Mouse (Mus musculus) cerebellum, postnatal 25 days (tissue): Measurements from ENCODE around the gene Emx2.
A peak's percentile ranks its signal among the peaks of the same experiment; 100 is the strongest.

Experiments used
- DNase-seq, 2 experiments: peaks; one replicate each; pipeline ENCODE4 v3.0.0; 2021; ENCODE audit warnings: mixed read lengths in 2 of 2

Gene Emx2

DNA sequence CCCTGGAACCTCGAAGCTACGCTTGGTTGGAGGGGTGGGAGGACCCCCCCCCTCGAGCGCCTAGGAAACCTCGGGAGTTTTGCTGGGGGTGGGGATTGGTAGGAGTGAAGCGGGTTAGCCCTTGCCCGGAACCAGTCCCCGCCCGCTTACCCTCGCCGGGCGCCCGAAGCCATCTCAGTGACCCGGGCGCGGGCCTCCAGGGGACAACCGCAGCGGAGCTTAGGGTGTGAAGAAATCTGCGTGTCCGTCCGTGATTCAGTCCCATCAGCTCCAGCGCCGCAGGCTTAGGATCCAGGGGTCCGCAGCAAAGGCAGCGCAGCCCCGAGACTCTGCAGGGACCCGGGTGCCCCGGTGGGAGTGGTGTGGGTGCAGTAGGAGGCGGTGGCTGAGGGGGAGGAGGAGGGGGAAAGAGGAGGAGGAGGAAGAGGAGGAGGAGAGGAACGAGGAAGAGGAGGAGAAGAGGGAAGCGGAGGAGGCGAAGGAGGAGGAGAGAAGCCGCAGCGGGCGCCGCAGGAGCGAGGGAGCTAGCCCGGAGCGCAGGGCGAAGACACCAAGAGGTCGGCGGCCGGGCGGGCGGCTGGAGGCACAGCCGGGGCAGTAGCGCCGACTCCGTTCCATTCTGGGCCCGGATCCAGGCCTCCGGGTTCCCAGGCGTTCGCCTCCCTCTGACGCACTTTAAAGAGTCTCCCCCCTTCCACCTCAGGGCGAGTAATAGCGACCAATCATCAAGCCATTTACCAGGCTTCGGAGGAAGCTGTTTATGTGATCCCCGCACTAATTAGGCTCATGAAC lies at the start of gene Emx2:
TSS of gene Emx2 (plus strand) at position 422 of the 792 bp plus-strand sequence.
- peak; percentile 12 to 42 for DNase-seq

DNA sequence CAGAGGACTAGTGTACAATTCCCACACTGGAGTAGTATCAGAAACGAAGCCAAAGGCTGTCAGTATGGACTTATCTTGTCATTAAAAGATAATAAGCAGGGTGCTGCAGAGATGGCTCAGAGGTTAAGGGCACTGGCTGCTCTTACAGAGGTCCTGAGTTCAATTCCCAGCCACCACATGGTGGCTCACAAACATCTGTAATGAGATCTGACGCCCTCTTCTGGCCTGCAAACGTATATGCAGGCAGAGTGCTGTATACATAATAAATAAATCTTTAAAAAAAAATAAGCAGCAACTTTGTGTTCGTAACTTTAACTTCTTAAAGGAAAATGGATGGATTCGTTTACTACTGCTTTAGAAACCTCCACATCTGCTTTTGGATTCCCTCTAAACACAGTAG lies 44.0 kb upstream of the Emx2 start:
- DNase-seq: no peak

DNA sequence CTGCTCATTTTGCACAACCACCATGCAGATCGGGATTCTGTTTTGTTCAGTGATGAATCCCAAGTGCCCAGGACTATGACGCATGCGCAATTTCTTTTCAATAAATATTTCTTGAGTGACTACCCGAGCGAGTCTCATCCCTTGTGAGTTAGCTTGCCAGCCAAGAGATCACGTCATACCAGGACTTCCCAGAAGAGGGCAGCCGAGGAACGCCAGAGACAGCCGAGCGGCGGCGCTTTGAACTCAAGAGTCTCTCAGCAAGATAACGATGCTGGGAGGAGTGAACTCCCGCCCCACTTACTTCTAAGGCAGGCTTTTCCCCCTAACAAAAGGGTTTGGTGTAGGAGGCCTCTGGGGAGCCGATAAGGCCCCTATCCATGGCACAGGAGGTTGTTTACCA lies 40.1 kb upstream of the Emx2 start:
- DNase-seq: peak; percentile 87 to 91

DNA sequence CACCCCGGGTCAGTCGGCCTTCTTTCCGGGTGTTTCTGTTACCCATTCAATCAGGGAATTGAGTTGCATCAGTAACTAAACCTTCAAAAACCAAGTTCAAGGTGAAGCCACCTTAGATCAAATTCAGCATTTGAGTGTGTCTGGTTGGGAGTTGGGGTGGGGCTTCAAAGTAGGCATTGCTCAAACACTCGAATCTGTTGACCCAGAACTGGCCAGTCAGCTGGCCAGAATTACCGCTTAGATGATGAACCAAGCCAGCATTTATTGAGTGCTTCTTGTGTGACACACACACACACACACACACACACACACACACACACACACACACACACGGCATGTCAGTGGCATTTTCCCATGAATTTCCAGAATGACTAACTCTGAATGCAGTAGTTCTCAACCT lies 39.5 kb upstream of the Emx2 start:
- DNase-seq: no peak

DNA sequence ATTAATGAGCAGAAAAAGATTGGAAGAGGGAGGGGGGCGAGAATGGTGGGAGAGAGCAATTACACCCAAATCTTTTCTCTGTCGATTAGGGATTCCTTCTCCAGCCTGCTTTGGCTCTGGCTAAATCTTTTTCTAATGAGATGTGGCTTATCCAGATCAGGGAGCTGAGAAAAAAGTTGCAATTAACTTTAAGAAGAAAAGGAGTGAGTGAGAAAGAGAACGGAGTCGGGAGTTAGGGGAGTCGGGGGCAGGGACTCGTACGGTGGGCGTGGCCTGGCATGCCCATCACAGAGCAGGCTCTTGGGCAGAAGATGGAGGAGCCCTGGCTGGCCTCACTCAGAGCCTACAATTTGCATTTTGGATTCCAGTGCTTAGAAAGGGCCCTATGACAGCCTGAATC lies 35.8 kb upstream of the Emx2 start:
- no peak for DNase-seq

DNA sequence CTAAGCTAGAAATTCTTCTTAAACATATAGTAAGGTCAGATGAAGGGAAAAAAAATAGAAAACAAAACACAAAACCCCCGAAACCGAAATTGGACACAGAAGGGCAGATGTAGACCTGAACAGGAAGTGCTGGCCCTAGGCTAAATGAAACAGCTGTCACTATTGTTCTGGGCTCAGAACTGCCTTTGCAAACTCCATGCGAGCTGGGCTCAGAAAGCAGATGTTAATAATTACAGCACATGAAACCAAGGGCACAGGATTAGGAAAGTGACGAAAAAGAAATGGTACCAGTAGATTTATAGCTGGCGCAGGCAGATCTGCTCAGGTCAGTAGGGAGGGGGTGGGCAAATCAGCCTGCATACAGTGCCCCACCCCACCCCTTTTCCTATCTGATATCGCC lies 34.5 kb upstream of the Emx2 start:
- DNase-seq: no peak

DNA sequence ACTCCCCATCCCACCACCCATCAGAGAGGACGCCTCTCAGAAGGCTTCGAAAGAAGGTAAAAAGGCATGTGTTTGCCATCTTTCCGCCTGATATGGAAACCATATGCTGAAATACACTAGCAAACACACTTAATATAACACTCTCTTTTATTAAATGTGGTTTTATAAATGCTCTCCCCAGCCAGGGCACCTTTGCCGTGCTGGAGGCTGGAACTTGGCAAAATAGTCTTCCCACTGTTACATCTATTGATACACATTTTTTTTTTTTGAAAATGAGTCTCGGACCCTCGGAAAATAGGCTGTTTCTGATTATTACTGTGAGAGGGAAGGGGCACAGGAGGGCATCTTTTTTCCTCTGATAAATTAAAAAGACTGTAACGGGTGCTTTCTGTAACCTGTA lies 33.2 kb upstream of the Emx2 start:
- no peak for DNase-seq

DNA sequence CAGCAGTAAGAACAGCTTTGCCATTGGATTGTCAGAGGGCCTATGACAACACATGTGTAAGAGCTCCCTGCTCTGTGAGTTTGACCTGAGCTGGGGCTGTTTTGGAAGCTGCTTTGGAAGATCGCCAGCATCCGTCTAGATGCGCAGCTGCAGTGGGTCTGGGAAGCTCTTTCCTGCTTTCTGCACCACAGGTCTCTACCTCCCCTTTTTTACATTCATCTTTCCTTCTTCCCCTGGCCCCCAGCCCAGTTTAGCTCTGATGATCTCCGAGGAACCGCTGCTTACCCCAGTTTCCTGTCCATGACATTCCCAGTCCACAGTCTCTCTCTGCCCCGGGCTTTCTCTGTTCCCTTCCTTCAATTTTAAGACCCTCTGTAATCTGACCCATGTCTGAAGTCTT lies 25.9 kb upstream of the Emx2 start:
- DNase-seq: no peak

DNA sequence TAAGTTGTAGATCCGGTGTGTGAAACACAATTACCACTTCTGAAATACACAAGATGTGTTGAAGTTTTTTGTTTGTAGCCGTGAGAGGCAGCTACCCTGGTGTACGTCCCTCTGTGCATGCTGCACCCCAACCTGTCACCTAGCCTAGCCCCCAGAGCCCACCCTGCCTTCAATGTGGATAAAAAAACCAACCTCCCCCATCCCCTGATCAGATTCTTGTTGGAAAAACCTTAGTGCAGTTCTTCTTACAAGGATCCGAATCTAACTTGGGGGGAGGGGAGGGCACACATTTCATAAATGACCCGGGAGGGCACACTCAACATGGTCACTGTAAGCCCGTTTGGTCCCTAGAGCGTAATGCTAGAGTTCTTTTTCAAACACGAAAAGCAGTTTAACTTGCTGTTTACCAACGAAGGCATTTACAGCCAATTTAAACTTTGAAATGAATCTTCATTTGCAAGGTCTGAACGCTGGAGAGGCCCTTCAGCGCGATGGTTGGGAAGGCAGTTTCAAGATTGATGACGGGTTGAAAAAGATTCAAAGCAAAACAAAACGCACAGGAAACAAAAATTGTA lies 7.5 kb upstream of the Emx2 start:
- DNase-seq: no peak

DNA sequence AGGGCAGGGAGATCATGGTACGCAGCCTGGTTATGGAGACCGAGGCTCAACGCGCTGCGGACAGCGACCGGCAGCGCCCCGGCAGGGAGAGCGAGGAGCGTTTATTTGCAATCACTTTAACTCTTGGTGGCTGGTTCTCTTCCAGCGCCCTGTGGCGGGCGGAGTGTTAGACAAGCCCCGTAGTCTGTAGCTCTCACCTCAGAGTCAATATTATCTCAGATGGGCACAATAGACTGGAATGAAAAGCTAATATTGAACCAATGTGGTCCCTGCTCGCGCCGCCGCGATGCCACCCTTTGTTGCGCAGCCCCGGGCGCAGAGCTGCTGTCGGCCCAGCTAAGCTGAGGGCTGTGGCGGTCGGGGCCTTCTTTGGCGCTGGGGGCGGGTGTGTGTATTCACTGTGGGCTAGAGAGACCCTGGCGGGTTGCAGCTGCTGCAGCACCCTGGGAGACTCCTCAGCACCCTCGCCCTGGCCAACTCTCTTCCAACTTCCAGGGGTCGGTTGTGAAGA lies 6.7 kb upstream of the Emx2 start:
- DNase-seq: no peak

DNA sequence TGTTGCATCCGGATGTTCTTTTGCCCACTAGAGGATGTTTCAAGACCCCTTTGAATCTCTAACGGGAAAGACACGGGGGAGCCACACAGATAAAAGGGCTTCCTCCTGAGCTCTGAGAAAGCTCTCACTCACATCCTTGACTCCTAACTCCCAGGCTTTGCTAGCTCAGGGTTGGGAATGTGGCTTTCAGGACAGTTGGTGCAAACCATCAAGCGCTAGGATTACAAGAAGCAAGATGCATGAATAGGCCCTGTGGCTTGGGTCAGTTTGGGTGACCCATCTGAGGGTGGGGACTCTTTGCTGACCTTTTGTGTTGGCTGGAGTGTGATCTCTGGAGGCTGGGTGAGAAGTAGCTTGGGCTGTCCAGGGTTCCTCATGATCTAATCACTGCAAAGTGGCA lies 5.9 kb upstream of the Emx2 start:
- no peak for DNase-seq

DNA sequence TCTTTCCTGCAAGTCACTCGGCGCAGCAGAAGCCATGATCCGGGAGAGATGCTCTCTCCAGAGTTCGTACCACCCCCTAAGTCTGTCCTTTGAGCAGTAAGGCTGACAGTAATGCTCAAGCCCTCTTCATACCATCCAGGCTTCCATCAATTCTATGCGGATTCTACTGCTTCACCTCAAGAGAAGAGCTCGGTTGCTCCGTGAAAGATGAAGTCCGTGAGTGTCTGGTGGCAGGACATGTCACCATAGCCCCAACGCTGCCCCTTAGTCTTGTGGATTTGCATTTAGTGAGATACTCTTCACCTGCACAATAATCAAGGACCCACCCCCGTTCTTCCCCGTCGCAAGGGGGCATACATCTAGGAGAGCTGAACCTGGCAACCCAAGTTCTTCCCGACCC lies 4.6 kb upstream of the Emx2 start:
- no peak for DNase-seq

DNA sequence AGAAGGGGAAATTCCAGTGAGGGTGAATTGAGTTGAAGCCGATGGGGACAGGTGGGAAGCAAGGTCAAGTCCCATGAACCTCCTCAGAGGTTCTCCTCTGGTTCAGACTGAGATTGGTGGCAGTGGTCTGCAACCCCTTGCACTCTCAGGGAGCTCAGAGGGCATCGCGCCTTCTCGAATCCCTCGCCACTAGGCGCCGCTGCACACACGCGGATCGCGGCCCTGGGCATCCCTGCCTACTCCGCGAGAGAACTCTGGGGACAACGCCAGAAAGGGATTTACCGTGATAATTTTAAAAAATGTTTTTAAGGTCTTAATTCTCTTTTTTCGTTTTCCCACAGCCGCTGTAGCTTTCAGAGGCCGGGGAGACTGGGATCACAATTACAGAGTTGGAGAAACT lies 4.0 kb upstream of the Emx2 start:
- peak; percentile 75 to 87 for DNase-seq

DNA sequence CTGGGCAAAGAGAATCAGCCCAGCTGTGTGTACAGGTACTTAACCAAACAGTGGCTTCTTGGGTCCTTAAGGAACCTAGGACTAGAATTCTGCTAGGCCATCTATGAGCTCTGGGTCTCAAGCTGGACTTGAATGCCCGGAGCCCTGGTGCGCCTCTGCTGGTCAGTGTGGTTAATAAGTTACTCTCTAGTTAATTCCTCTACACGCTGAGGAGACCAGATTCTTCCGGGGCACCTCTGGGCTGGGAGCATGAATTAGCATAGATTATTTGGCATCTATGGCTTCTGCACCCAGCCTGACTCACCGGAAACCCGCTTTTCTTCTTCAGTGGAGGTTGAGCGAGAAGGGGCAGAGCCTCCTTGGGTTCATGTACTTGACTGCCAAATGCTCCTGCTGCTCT lies 2.5 kb upstream of the Emx2 start:
- DNase-seq: no peak

DNA sequence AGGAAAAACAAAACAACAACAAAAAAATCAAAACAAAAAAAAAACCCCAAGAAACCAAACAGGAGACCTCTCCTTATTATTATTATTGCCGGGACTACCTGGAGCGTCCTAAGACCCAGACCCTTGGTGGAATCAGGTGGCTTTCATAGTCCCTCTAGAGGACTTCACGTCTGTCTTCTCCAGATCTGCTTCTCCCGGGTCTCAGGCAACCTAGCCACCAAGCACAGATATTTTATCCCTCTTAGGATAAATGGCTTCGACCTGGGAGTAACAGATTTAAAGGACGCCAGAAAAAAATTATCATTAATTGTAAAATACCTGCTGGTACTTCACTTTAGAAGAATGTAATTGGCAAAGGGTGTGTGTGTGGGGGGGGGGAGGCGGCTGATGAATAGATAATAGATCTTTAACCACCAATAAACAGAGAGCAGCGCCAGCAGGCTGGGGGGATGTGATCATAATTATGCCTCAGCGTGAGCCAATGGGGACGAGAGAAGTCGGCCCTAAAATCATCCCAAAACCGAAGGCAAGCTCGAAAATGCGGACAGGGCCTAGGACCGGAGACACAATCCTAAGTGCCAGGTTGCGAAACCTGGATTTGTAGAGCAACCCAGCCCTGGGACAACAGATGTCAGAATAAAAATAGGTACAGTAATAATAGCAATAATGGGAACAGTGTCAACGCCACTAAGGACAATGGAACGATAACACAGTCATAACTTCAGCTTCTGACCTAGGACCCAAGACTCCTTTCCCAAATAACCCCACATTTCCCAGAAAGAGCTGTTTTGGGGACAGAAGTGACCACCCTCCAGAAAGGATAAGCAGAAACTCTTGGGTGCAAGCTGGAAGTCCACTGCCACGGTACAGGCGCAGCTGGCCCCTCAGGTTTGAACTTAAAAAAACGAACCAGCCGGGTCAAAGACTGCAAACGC lies 894 bp upstream of the Emx2 start:
- no peak for DNase-seq

DNA sequence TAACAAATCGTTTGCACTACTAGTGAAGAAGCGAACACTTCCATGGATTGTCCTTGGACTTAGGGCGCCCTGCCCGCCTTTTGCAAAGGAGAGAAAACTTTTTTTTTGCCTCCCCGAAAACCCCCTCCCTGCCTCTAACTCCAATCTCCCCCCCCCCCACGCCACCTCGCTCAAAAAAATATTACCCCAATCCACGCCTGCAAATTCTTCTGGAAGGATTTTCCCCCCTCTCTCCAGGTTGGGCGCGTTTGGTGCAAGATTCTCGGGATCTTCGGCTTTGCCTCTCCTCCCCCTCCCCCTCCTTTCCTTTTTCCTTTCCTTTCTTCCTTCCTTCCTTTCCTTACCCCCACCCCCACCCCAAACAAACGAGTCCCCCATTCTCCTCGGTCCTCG lies 567 bp downstream of the Emx2 start:
- no peak for DNase-seq

DNA sequence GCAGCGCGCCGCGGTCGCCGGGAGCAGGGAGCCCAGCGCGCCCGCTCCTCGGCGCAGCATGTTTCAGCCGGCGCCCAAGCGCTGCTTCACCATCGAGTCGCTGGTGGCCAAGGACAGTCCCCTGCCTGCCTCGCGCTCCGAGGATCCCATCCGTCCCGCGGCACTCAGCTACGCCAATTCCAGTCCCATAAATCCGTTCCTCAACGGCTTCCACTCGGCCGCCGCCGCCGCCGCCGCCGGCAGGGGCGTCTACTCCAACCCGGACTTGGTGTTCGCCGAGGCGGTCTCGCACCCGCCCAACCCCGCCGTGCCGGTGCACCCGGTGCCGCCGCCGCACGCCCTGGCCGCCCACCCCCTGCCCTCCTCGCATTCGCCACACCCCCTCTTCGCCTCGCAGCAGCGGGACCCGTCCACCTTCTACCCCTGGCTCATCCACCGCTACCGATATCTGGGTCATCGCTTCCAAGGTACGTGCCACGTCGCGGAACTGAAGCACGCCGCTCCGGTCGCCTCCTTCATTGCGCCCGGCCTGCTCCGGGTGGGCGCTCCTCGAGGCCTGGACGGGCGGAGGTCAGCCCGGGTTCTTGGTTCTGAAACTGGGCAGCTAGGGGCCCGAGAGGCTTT lies 1.1 kb downstream of the Emx2 start:
- DNase-seq: peak; percentile 15 to 20

DNA sequence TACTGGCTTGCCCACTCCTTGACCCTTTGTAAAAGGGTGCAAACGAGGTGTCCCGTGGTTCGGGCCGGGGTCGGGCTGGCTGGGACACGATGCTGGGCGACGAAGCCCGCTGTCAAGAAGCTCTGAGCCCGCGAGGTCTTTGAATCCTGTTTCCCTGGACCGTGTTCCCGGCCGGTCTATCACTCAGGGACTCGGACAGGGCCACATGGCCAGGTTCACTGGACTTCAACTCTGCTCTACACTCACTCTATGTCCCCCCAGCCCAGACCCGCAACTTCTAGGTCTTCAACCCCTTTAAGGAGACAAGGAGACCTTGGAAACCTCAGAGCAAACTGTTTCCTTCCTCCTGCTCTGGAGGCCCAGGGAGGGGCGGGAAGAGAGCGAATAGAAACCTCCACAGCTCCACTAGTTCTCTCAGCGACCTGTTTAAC lies 1.7 kb downstream of the Emx2 start:
- DNase-seq: peak in 1 of 2 experiments; percentile 16

DNA sequence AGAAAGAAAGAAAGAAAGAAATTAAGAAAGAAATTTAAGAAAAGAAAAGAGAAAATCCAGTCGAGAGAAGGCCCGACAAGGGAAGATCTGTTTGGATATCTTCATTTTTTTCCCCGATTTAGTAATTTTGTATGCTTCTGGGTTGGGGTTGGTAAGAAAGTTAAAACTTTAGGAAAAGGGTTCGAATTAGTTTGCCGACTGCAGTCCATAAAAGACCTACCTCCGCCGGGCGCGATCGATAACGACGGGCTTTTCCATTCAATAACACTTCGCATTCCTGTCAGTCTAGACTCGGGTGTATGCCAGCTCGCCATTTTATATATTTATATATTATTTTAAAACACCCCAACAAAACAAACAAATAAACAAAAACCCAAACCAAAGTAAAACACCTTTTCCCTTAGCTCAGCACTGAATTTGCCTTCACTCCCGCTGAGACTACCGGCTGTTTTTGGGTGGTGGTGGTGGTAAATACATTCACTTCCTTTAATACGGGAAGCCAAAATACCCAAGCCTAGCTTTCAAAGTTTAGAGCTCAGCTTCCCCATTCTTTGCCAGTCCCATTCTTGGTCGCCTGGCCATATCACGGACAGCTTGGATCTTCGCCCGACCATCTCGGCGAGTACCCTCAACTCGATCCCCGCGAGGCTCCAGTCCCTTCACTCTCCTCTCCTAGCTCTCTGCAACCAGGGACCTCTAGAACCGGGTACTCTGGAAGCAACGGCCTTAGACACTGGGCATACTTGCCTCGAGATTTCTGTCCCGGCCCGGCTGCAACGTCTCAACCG lies 2.4 kb downstream of the Emx2 start:
- peak in 1 of 2 experiments; percentile 16 for DNase-seq

DNA sequence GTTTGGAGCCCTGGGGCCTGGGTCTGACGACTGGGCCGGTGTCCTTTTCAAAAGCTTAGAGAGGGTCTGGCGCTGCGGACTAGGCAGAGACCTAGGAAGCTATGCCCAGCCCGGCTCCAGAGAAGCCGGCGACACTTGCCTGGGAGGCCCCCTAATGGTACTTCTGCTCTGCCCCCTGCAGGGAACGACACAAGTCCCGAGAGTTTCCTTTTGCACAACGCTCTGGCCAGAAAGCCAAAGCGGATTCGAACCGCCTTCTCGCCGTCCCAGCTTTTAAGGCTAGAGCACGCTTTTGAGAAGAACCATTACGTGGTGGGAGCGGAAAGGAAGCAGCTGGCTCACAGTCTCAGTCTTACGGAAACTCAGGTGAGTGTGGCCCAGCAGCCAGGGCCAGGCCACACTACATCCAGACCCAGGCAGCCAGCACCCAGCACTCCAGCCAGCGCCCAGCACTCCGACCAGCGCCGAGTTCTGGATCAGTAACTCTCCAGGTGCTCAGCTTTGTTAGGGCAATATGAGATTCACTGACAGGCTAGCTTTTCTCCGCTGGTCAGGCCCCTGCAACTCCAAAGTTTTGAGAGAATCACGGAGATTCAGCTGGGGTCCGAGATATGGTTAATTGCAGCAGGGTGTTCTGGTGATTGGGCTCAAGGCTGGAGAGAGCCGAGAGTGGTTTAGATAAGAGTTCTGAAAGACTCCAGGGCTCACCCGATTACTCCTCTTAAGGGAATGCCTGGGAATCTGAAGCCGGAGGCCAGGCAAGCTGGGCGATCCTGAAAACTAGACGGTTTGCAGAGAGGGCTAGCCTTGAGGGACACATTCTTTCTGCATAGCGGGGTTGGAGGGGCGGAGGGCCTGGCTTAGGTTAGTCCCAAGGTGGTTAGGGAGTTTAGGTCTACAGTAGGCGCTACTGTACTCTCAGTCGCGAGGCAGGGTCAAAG lies 3.6 kb downstream of the Emx2 start:
- DNase-seq: peak in 1 of 2 experiments; percentile 5
